Mouse (Mus musculus): Measurements from ENCODE around the gene Clpb. TPM values are rescaled to one million over a fixed set of nuclear protein-coding genes. Genes with fewer than 3 reads are reported as not detected.
A peak's percentile ranks its signal among the peaks of the same experiment; 100 is the strongest.

The Clpb gene
- polyA plus RNA-seq, 1 experiment, result 33.0 TPM

DNA sequence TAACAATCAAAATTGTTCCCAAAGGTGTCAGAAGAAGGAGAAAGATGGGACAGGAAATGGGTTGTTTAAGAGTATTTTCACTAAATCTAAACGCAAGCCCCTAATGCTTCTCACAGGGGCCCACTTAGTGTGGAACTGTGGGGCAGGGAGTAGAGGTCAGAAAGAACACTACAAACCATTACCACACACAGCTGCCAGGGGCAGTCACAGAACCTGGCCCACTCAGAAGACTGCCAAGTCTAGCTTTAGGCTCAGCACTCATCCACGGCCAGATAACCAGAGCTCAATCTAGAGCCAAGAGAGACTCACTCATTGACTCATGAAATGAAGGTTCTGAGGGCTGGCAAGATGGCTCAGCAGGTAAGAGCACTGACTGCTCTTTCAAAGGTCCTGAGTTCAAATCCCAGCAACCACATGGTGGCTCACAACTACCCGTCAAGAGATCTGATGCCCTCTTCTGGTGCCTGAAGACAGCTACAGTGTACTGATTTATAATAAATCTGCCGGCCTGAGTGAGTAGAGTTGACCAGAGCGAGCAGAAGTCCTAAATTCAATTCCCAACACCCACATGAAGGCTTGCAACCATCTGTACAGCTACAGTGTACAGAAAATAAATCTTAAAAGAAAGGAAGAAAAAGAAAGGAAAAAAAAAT, 172.2 kb downstream of the Clpb start:
- Histone ChIP-seq H3K4me3 (replicated peaks; ENCODE audit: insufficient read depth, low read depth, low read length) (no peak overlapping the region), H3K4me1 (ENCODE audit: control insufficient read depth, insufficient read depth, low read length) (peaks cover 8% of the 10 kb centered on the region; the same call in 1 of the 2 replicates), H3K27me3 (ENCODE audit: control insufficient read depth, insufficient read depth, low read length) (no peaks in the 10 kb centered on the region), H3K27ac (ENCODE audit: insufficient read depth, low read length) (no peak overlapping the region)
- TF ChIP-seq CTCF (IDR thresholded peaks at IDR 0.05; ENCODE audit: borderline replicate concordance, insufficient read depth, low read depth, low read length) (no peak), POLR2A (IDR thresholded peaks at IDR 0.05; ENCODE audit: borderline replicate concordance, insufficient read depth, low read length) (no peak)
- 69% methylated on average over 5 of the region's 5 CpGs for WGBS
- DNase-seq, result no peak

DNA sequence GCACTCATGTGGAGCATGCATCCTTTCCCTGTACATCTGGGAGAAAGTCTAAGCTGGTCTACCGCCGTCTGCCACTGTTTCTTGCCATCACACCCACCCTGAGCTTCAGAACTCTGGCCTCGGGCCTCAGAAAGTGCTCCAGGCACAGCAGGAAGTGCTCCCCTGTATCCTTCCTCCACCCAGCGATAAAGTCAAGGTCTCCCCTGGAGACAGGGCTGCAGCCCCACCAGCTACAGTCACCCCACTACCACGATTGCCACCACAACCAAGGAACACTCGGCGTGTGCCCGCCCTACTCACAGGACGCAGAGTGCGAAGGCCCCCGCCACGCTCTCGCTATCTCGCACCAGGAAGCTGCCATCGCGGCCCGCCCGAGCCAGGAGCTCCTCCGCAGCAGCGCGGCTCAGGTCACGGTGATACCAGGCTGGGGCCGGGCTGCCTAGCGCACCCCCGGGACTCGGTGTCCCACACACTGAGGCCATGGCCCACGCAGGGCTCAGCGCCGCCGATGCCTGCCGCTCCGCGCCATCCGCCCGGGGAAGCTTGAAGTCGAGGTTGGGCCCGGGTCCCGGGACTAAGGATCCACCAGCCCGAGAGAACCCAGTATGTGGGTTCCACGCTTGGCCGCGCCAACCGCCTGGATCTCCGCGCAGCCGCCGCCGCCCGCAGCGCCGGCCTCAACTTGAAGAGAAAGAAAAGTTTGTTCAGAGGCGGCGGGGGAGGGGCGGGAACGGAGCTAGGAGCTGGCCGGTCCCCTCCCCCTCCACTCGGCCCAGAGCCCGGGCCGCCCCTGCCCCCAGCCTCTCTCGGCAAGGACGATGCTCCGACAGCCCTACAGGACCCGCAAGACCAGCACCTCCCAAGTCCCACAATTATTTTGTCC, 173.1 kb downstream of the Clpb start:
- Histone ChIP-seq H3K4me1 (ENCODE audit: control insufficient read depth, insufficient read depth, low read length) (peaks cover 8% of the 10 kb centered on the region; the same call in 1 of the 2 replicates), H3K4me3 (replicated peaks; ENCODE audit: insufficient read depth, low read depth, low read length) (peak overlapping the region; percentile 90), H3K27ac (ENCODE audit: insufficient read depth, low read length) (peak overlapping the region; percentile 20; the same call in 1 of the 2 replicates), H3K27me3 (ENCODE audit: control insufficient read depth, insufficient read depth, low read length) (no peaks in the 10 kb centered on the region)
- 3% methylated on average over 63 of the region's 63 CpGs for WGBS
- TF ChIP-seq CTCF (IDR thresholded peaks at IDR 0.05; ENCODE audit: borderline replicate concordance, insufficient read depth, low read depth, low read length) (no peak), POLR2A (IDR thresholded peaks at IDR 0.05; ENCODE audit: borderline replicate concordance, insufficient read depth, low read length) (no peak)
- peak; percentile 47 to 52 for DNase-seq

DNA sequence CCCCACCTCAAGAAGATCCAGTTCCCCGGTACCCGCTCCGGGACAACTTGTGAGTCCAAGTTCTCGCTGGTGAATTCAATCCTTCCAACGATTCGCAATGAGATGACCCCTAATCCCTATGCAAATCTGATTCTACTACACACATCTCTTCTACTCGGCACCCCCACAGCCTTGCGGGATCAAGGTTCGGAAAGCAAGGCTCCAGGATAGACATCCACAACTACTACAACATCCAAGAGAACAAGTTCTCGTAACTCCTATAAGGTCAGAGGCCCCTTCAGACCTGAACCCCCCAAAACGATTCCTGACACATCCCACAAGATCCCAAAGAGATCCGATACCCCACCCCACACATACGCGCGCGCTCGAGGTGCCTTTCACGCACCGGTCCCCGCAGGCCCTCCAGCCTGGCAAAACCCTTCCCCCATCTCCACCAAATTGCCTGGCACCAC, 173.7 kb downstream of the Clpb start:
- peak overlapping the region; percentile 90 for H3K4me3 ChIP-seq (replicated peaks; ENCODE audit: insufficient read depth, low read depth, low read length)
- WGBS, result under 1% methylated on average over 20 of the region's 20 CpGs
- peak overlapping the region; percentile 20; the same call in 1 of the 2 replicates for H3K27ac ChIP-seq (ENCODE audit: insufficient read depth, low read length)
- DNase-seq, result no peak
- no peaks in the 10 kb centered on the region for H3K27me3 ChIP-seq (ENCODE audit: control insufficient read depth, insufficient read depth, low read length)
- peaks cover 8% of the 10 kb centered on the region; the same call in 1 of the 2 replicates for H3K4me1 ChIP-seq (ENCODE audit: control insufficient read depth, insufficient read depth, low read length)
- no peak for TF ChIP-seq POLR2A (IDR thresholded peaks at IDR 0.05; ENCODE audit: borderline replicate concordance, insufficient read depth, low read length)
- TF ChIP-seq CTCF (IDR thresholded peaks at IDR 0.05; ENCODE audit: borderline replicate concordance, insufficient read depth, low read depth, low read length), result no peak

DNA sequence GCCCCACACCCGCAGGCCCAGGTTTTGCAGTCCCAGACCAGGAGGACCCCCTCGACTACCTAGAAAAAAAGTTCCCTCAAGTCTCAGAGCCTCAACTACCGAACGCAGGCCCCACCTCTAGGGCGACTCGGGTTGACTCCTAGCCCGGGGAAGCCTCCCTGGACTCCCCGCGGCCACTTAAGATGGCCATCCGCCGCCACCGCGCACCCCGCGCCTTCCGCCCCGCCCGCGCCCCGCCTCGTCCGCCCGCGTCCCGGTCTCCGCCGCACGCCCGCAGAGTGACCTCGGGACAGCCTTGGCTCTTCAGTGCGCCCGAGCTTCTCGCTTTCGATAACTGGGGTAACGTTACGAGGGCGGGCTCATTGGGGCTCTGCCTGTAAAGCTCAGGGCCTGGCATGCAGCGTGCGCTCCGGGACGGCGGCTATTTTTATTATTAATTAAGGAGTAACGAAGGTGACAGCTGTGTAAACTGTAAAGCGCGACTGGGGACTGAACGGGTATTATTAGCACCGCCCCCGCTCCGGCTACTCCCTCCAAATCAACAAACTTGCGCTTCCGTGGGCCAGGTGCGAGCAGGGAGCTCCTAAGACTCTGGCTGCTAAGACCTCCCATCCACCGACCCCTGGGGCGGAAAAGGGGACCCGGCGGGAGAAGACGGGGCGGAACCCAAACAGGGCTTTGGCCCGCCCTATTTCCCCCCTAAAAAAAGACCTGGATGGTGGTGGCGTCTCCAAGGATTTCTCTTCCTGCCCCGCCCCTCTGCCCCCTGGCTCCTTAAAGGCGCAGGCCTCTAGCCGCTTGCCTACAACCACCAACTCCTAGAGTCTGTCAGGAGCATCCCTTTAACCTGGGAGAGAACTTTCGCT, 174.4 kb downstream of the Clpb start, which contains the start of gene Inppl1:
Gene Inppl1, minus strand, starts transcription at position 624 of the 866 bp plus-strand sequence.
- TF ChIP-seq CTCF (IDR thresholded peaks at IDR 0.05; ENCODE audit: borderline replicate concordance, insufficient read depth, low read depth, low read length) (no peak), POLR2A (IDR thresholded peaks at IDR 0.05; ENCODE audit: borderline replicate concordance, insufficient read depth, low read length) (no peak)
- WGBS, result under 1% methylated on average over 64 of the region's 64 CpGs
- peak within 1 kb of the TSS; percentile 65; the same call in 1 of the 2 replicates for H3K27ac ChIP-seq (ENCODE audit: insufficient read depth, low read length)
- H3K4me1 ChIP-seq (ENCODE audit: control insufficient read depth, insufficient read depth, low read length), result peaks cover 8% of the 10 kb centered on the region; the same call in 1 of the 2 replicates
- H3K4me3 ChIP-seq (replicated peaks; ENCODE audit: insufficient read depth, low read depth, low read length), result peak within 1 kb of the TSS; percentile 90
- peak; percentile 88 to 91 for DNase-seq
- no peaks in the 10 kb centered on the region for H3K27me3 ChIP-seq (ENCODE audit: control insufficient read depth, insufficient read depth, low read length)

DNA sequence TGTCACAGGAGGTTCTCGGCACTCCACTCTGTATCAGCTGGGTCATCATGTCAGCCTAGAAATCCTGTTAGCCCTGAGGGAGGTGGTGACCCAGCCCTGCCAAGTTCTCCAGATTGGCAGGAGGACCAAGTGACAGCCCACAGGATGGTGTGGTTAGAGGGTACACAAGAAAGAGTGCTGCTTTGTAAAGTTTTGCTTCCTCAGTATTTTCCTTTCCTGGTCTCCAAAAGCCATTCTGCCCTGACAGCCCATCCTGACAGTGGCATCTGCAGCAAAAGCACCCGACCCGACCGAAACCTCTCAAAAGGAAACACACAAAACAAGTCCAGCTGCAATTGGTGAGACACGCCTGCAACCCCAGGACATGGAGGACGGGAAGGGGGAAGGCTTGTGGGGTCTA, 180.8 kb downstream of the Clpb start:
- H3K4me1 ChIP-seq (ENCODE audit: control insufficient read depth, insufficient read depth, low read length), result no peaks in the 10 kb centered on the region
- H3K4me3 ChIP-seq (replicated peaks; ENCODE audit: insufficient read depth, low read depth, low read length), result no peak overlapping the region
- TF ChIP-seq POLR2A (IDR thresholded peaks at IDR 0.05; ENCODE audit: borderline replicate concordance, insufficient read depth, low read length) (no peak), CTCF (IDR thresholded peaks at IDR 0.05; ENCODE audit: borderline replicate concordance, insufficient read depth, low read depth, low read length) (no peak)
- no peak overlapping the region for H3K27ac ChIP-seq (ENCODE audit: insufficient read depth, low read length)
- WGBS, result 71% methylated on average over 6 of the region's 6 CpGs
- H3K27me3 ChIP-seq (ENCODE audit: control insufficient read depth, insufficient read depth, low read length), result no peaks in the 10 kb centered on the region
- no peak for DNase-seq

Other genes with a start within 250 kb of the Clpb start
- gene Pde2a, start 241.9 kb upstream of the Clpb start, polyA plus RNA-seq (2012; rRNA removed), result 26.6 and 29.6 TPM in 2 replicates
- gene Art2b, start 78.0 kb upstream of the Clpb start, polyA plus RNA-seq (2012; rRNA removed), result not detected in 2 replicates
- 0.52 and 0.71 TPM in 2 replicates for gene Phox2a, start 154.7 kb downstream of the Clpb start, polyA plus RNA-seq (2012; rRNA removed)
- 35.4 and 43.9 TPM in 2 replicates for gene Inppl1, start 174.6 kb downstream of the Clpb start, polyA plus RNA-seq (2012; rRNA removed)
- 0.44 and 0.89 TPM in 2 replicates for gene Folr2, start 193.6 kb downstream of the Clpb start, polyA plus RNA-seq (2012; rRNA removed)
- 44.7 and 47.3 TPM in 2 replicates for gene Anapc15, start 200.1 kb downstream of the Clpb start, polyA plus RNA-seq (2012; rRNA removed)
- gene Folr1, start 207.2 kb downstream of the Clpb start, polyA plus RNA-seq (2012; rRNA removed), result 8.0 and 18.5 TPM in 2 replicates
- 197 and 210 TPM in 2 replicates for gene Lamtor1, start 242.3 kb downstream of the Clpb start, polyA plus RNA-seq (2012; rRNA removed)
- 0.13 and 0.21 TPM in 2 replicates for gene Tomt, start 242.7 kb downstream of the Clpb start, polyA plus RNA-seq (2012; rRNA removed)